Comparison of ENCODE assay signal across 8 mouse cellular contexts in genomic region chr15:98805324-98806040, GRCm38 (mm10). TPM values are rescaled to one million over a fixed set of nuclear protein-coding genes. Genes with fewer than 3 reads are reported as not detected.
DNase-seq lines count a peak whose midpoint lies in the region; ATAC-seq and TF ChIP-seq lines count a peak whose summit lies in the region.

No protein-coding gene starts in this region.

- H3K27ac ChIP-seq in MEL (ENCODE audit: control insufficient read depth, low read depth, low read length): peak overlapping the region; percentile 73
- H3K27ac ChIP-seq in hindbrain, embryonic 13.5 days: no peak overlapping the region

- H3K79me2 ChIP-seq in MEL (ENCODE audit: control insufficient read depth, insufficient read depth, low read length, poor library complexity): peaks cover 28% of the 10 kb centered on the region

- peaks cover 2 to 12% of the 10 kb centered on the region in 2 experiments; a peak in 2 of 4 replicates for H3K4me1 ChIP-seq in MEL (ENCODE audit: control insufficient read depth in 1 of 2, insufficient read depth in 2 of 2, low read length in 2 of 2)
- peaks cover 54% of the 10 kb centered on the region for H3K4me1 ChIP-seq in hindbrain, embryonic 13.5 days (replicated peaks)

- peak overlapping the region; percentile 77 for H3K4me2 ChIP-seq in hindbrain, embryonic 13.5 days

- peak in 2 of 3 experiments; percentile 44 to 53; a peak in 5 of 6 replicates for TF ChIP-seq CTCF in MEL (IDR thresholded peaks at IDR 0.05 in 2 of 3, conservative IDR thresholded peaks at IDR 0.05 in 1 of 3; ENCODE audit: control insufficient read depth in 1 of 3, insufficient read depth in 1 of 3, low read depth in 2 of 3, low read length in 3 of 3, poor library complexity in 1 of 3, severe bottlenecking in 1 of 3)

- 0 out of 2 replicates have a peak, but pooled peaks have one; percentile 33 for ATAC-seq in hindbrain, embryonic 13.5 days (ENCODE audit: low FRiP score)

- TF ChIP-seq EP300 in MEL (IDR thresholded peaks at IDR 0.05; ENCODE audit: low read depth in 1 of 2, low read length in 2 of 2): no peak

- WGBS in hindbrain, embryonic 13.5 days: under 1% methylated on average over 56 of the region's 64 CpGs

- peaks cover 0 to 8% of the 10 kb centered on the region in 2 experiments; a peak in 2 of 4 replicates for H3K36me3 ChIP-seq in MEL (ENCODE audit: control insufficient read depth in 1 of 2, insufficient read depth in 2 of 2, low read length in 2 of 2)
- H3K36me3 ChIP-seq in hindbrain, embryonic 13.5 days: no peaks in the 10 kb centered on the region

- peak in 1 of 2 experiments; percentile 48; a peak in 1 of 4 replicates for TF ChIP-seq POLR2A in MEL (IDR thresholded peaks at IDR 0.05; ENCODE audit: control insufficient read depth in 1 of 2, insufficient read depth in 1 of 2, low read depth in 1 of 2, low read length in 2 of 2, poor library complexity in 1 of 2)

- peak; percentile 66 for DNase-seq in MEL (ENCODE audit: low read depth, low spot score)
- DNase-seq in cerebellum, adult 9-10 months: peak; percentile 51
- DNase-seq in frontal cortex, postnatal 36 days (ENCODE audit: low spot score in 2 of 2): peak; percentile 77 to 83
- DNase-seq in layer of hippocampus, postnatal 36 days: peak; percentile 75 to 76
- DNase-seq in lung, postnatal 25 days (ENCODE audit: low spot score): peak; percentile 63
- peak; percentile 87 for DNase-seq in retina, postnatal 1 day
- no peak for DNase-seq in natural killer cell, adult 2 months (ENCODE audit: low spot score in 2 of 2)

- H3K9ac ChIP-seq in MEL (ENCODE audit: control insufficient read depth, low read depth, low read length, poor library complexity, severe bottlenecking): peak overlapping the region; percentile 85
- H3K9ac ChIP-seq in hindbrain, embryonic 13.5 days: peak overlapping the region; percentile 76

- no peaks in the 10 kb centered on the region for H3K27me3 ChIP-seq in MEL (ENCODE audit: control insufficient read depth in 1 of 2, insufficient read depth in 2 of 2, low read length in 2 of 2)
- H3K27me3 ChIP-seq in hindbrain, embryonic 13.5 days: peaks cover 99% of the 10 kb centered on the region

- H3K4me3 ChIP-seq in MEL (ENCODE audit: control insufficient read depth in 1 of 2, insufficient read depth in 1 of 2, low read depth in 2 of 2, low read length in 2 of 2): peak overlapping the region; percentile 58
- peak overlapping the region; percentile 48 for H3K4me3 ChIP-seq in hindbrain, embryonic 13.5 days

- TF ChIP-seq RAD21 in MEL (IDR thresholded peaks at IDR 0.05; ENCODE audit: low read depth, low read length): no peak

- no peaks in the 10 kb centered on the region for H3K9me3 ChIP-seq in MEL (replicated peaks; ENCODE audit: insufficient read depth, low read length)
- no peaks in the 10 kb centered on the region for H3K9me3 ChIP-seq in hindbrain, embryonic 13.5 days

TF ChIP-seq in MEL, 35 proteins besides CTCF, POLR2A, EP300 and RAD21:
- TF ChIP-seq USF2 (IDR thresholded peaks at IDR 0.05; ENCODE audit: borderline replicate concordance in 1 of 2, insufficient read depth in 1 of 2, low read depth in 1 of 2, low read length in 2 of 2) (no peak), MYB (IDR thresholded peaks at IDR 0.05; ENCODE audit: low read depth, low read length) (no peak), RCOR1 (IDR thresholded peaks at IDR 0.05; ENCODE audit: low read depth, low read length) (no peak), JUND (IDR thresholded peaks at IDR 0.05; ENCODE audit: low read depth, low read length) (no peak), MEF2A (IDR thresholded peaks at IDR 0.05; ENCODE audit: extremely low read depth, insufficient replicate concordance, low read depth, low read length, poor library complexity, severe bottlenecking) (peak; percentile 26; the same call in 1 of the 2 replicates), POLR2AphosphoS2 (IDR thresholded peaks at IDR 0.05; ENCODE audit: low read length) (0 out of 2 replicates have a peak, but pooled peaks have one; percentile 18), TAL1 (IDR thresholded peaks at IDR 0.05; ENCODE audit: low read length) (no peak), ZKSCAN1 (IDR thresholded peaks at IDR 0.05; ENCODE audit: low read depth, low read length) (no peak), SMC3 (IDR thresholded peaks at IDR 0.05; ENCODE audit: low read depth, low read length) (peak; percentile 19), TBP (IDR thresholded peaks at IDR 0.05; ENCODE audit: low read depth, low read length) (0 out of 2 replicates have a peak, but pooled peaks have one; percentile 47), USF1 (IDR thresholded peaks at IDR 0.05; ENCODE audit: low read depth, low read length) (no peak), MAX (IDR thresholded peaks at IDR 0.05; ENCODE audit: low read length) (no peak), ELF1 (IDR thresholded peaks at IDR 0.05; ENCODE audit: low read depth, low read length) (no peak), SIN3A (IDR thresholded peaks at IDR 0.05; ENCODE audit: low read length) (0 out of 2 replicates have a peak, but pooled peaks have one; percentile 19), NELFE (IDR thresholded peaks at IDR 0.05; ENCODE audit: low read depth, low read length) (peak; percentile 15; the same call in 1 of the 2 replicates)

RNA-seq across cellular contexts. Expression of gene Ddn, which starts 3.8 kb away (rescaled TPM):
- 2.8 and 4.0 TPM in 2 replicates for total RNA-seq in MEL (2012; rRNA removed)
- polyA plus RNA-seq in MEL (2012; ENCODE audit: insufficient read depth in 1 of 2, insufficient read length in 2 of 2, low read depth in 1 of 2, low replicate concordance in 2 of 2, missing spikeins in 1 of 2): 1 to 10 TPM in 1 of 2 experiments, not detected in 1; 4.2 TPM
- 0.63 and 0.69 TPM in 2 replicates for polyA plus RNA-seq in hindbrain, embryonic 13.5 days (2015; fragmentation: Nextera tagmentation; extraction: Ambion mirVana)
- total RNA-seq in layer of hippocampus, postnatal 36 days (2021): 1,000 to 10,000 TPM; 1,665 to 1,670 TPM

RNA-seq across cellular contexts. Expression of gene Wnt1, which starts 15.8 kb away (rescaled TPM):
- not detected in 2 replicates for total RNA-seq in MEL (2012; rRNA removed)
- polyA plus RNA-seq in MEL (2012; ENCODE audit: insufficient read depth in 1 of 2, insufficient read length in 2 of 2, low read depth in 1 of 2, low replicate concordance in 2 of 2, missing spikeins in 1 of 2): not detected
- polyA plus RNA-seq in hindbrain, embryonic 13.5 days (2015; fragmentation: Nextera tagmentation; extraction: Ambion mirVana): 3.7 and 4.6 TPM in 2 replicates
- not detected for total RNA-seq in layer of hippocampus, postnatal 36 days (2021)

RNA-seq across cellular contexts. Expression of gene Prkag1, which starts 25.8 kb away (rescaled TPM):
- 122 and 126 TPM in 2 replicates for total RNA-seq in MEL (2012; rRNA removed)
- polyA plus RNA-seq in MEL (2012; ENCODE audit: insufficient read depth in 1 of 2, insufficient read length in 2 of 2, low read depth in 1 of 2, low replicate concordance in 2 of 2, missing spikeins in 1 of 2): 100 to 1,000 TPM; 141 to 348 TPM
- polyA plus RNA-seq in hindbrain, embryonic 13.5 days (2015; fragmentation: Nextera tagmentation; extraction: Ambion mirVana): 73.4 and 77.5 TPM in 2 replicates
- 10 to 100 TPM; 49.0 to 52.5 TPM for total RNA-seq in layer of hippocampus, postnatal 36 days (2021)

RNA-seq across cellular contexts. Expression of gene Wnt10b, which starts 27.5 kb away (rescaled TPM):
- total RNA-seq in MEL (2012; rRNA removed): 0.13 and 0.23 TPM in 2 replicates
- polyA plus RNA-seq in MEL (2012; ENCODE audit: insufficient read depth in 1 of 2, insufficient read length in 2 of 2, low read depth in 1 of 2, low replicate concordance in 2 of 2, missing spikeins in 1 of 2): under 1 TPM in 1 of 2 experiments, not detected in 1; 0.14 TPM
- polyA plus RNA-seq in hindbrain, embryonic 13.5 days (2015; fragmentation: Nextera tagmentation; extraction: Ambion mirVana): 0.12 TPM in 1 of 2 replicates, not detected in the other
- under 1 TPM; 0.42 to 0.61 TPM for total RNA-seq in layer of hippocampus, postnatal 36 days (2021)

RNA-seq across cellular contexts. Expression of gene Arf3, which starts 42.5 kb away (rescaled TPM):
- total RNA-seq in MEL (2012; rRNA removed): 37.4 and 41.1 TPM in 2 replicates
- 100 to 1,000 TPM; 140 to 239 TPM for polyA plus RNA-seq in MEL (2012; ENCODE audit: insufficient read depth in 1 of 2, insufficient read length in 2 of 2, low read depth in 1 of 2, low replicate concordance in 2 of 2, missing spikeins in 1 of 2)
- polyA plus RNA-seq in hindbrain, embryonic 13.5 days (2015; fragmentation: Nextera tagmentation; extraction: Ambion mirVana): 68.4 and 71.7 TPM in 2 replicates
- total RNA-seq in layer of hippocampus, postnatal 36 days (2021): 100 to 1,000 TPM; 792 to 841 TPM

Comparison
In these comparisons a context has a peak if more than half of its experiments do, and no peak if none do; other contexts are left out.
1. DNase-seq: peak in MEL (single experiment), cerebellum, adult 9-10 months (single experiment), frontal cortex, postnatal 36 days (2 of 2), layer of hippocampus, postnatal 36 days (2 of 2), lung, postnatal 25 days (single experiment) and retina, postnatal 1 day (single experiment); none in natural killer cell, adult 2 months (0 of 2).
2. RNA of gene Ddn, which starts 3.8 kb away (total RNA-seq): 1,665 to 1,670 TPM in layer of hippocampus, postnatal 36 days; 2.8 to 4.0 TPM in MEL; every median in the first group is over 100 times any median in the second.